Mouse (Mus musculus): ENCODE results near the gene Cryzl1.

GRCm38 (mm10) chr16:91655285-91655684, 73.5 kb downstream of the Cryzl1 start:
- TF ChIP-seq CTCF (IDR thresholded peaks at IDR 0.05) (no peak), POLR2A (IDR thresholded peaks at IDR 0.05; ENCODE audit: insufficient read depth, low read depth, low read length) (no peak)
